Mouse (Mus musculus) v-Abl transformed pro-B cells (cell line): Measurements from ENCODE around the gene Ccl25.

Source experiments
- in situ Hi-C, 2 experiments: fragments of 400-800 bp; cut with MboI; formaldehyde crosslinking; loops; one replicate each; pipeline ENCODE4 v1.15.1; 2025; ENCODE audit not compliant: unreplicated experiment in 2 of 2

Ccl25 gene

GRCm38 (mm10) chr8:4404880-4405261, 79.9 kb downstream of the Ccl25 start:
- in situ Hi-C loops = loop anchor here in 1 of 2 experiments (25.0 kb wide), 2 partner anchors 382 to 668 kb away; partner anchors contain the start of genes Cd209a and Shcbp1

GRCm38 (mm10) chr8:4408425-4408824, 83.4 kb downstream of the Ccl25 start:
- in situ Hi-C loops = loop anchor here in 1 of 2 experiments (25.0 kb wide), 2 partner anchors 379 to 671 kb away; partner anchors contain the start of genes Cd209a and Shcbp1
